Mouse (Mus musculus) macrophage (primary cell): ENCODE data around the gene Tssk2. TPM values are rescaled to one million over a fixed set of nuclear protein-coding genes. Genes with fewer than 3 reads are reported as not detected.

Experiments
- H3K27ac ChIP-seq: fragments of 350-480 bp; formaldehyde crosslinking; 2 replicates; pipeline ENCODE4 v1.9.0; 2021
- H3K36me3 ChIP-seq: fragments of 350-480 bp; formaldehyde crosslinking; 2 replicates; pipeline ENCODE4 v1.9.0; 2021; ENCODE audit errors: inconsistent target
- H3K4me3 ChIP-seq: fragments of 350-480 bp; formaldehyde crosslinking; 2 replicates; pipeline ENCODE4 v1.9.0; 2021; ENCODE audit errors: inconsistent target
- H3K79me2 ChIP-seq: fragments of 350-480 bp; formaldehyde crosslinking; 2 replicates; pipeline ENCODE4 v1.9.0; 2021; ENCODE audit errors: inconsistent target
- WGBS: methylation state at CpG from one replicate; pipeline ENCODE4 v1.1.7; 2026; ENCODE audit warnings: inconsistent platforms; ENCODE audit not compliant: missing documents; 5-methylcytosine and 5-hydroxymethylcytosine counted together
- polyA plus RNA-seq: library from polyadenylated mRNA; stranded (reverse); fragments of 250-400 nt; gene quantifications from 3 replicates; pipeline ENCODE4 v1.2.4, GENCODE M21; 2018; ENCODE audit warnings: inconsistent platforms
- total RNA-seq, 78 experiments: library from RNA; depleted of rRNA; stranded (reverse); fragments of 250-400 nt; gene quantifications; 1 replicate in 9 of 78; 2 replicates in 24 of 78; 3 replicates in 43 of 78; 4 replicates in 2 of 78; pipeline ENCODE4 v1.2.4; 2018; ENCODE audit warnings: inconsistent platforms in 56 of 78

Gene Tssk2
- total RNA-seq (2018; cell fraction: chromatin; rRNA removed), result not detected
- total RNA-seq (2018; cell fraction: cytosol; rRNA removed), result not detected
- total RNA-seq (2018; cell fraction: nucleus; rRNA removed), result not detected
- polyA plus RNA-seq, result not detected in 3 replicates

DNA sequence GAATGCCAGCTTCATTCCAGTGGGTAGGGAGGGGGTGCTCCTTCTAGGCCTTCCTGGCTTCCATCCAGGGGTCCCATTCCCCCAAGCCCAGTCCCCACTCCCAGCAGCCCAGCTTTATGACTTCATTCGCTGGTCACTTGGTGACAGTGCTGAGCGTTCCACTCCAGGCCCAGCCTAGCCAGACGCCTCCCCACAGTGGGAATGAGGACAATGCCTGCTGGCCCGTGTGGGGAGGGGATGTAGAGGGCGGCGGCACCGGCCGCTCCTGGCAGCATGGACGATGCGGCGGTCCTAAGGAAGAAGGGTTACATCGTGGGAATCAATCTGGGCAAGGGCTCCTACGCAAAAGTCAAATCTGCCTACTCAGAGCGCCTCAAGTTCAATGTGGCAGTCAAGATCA is at the start of gene Tssk2, which contains the start of gene Dgcr2:
Tssk2 (plus strand) TSS at position 176 of the 400 bp plus-strand sequence.
Dgcr2 (minus strand) TSS at position 101 of the 400 bp plus-strand sequence.
- no peaks in the 10 kb centered on the region for H3K79me2 ChIP-seq
- peaks cover 33% of the 10 kb centered on the region for H3K36me3 ChIP-seq
- 96% methylated on average over 13 of the region's 14 CpGs for WGBS
- no peak within 1 kb of the TSS for H3K27ac ChIP-seq
- H3K4me3 ChIP-seq, result no peak within 1 kb of the TSS

DNA sequence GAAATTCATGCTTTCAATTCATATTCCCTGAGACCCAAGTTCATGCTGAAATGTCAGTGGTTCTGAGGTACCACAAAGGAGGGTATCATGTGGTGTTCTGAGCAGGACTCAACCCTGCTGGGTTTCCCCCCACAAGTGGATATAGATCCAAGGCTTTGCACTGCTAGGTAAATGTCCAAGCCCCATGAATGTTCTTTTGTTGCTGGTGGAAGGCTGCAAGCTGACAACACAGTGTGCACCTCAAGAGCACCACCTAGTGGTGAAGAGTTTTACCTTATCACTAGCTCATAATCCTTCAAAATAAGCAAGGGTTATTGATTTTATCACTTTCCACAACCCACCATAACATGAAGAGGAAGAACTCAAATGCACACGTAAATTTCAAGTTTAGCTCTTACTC is 49.5 kb upstream of the Tssk2 start:
- Histone ChIP-seq H3K79me2 (no peaks in the 10 kb centered on the region), H3K27ac (no peak overlapping the region), H3K4me3 (no peak overlapping the region), H3K36me3 (peaks cover 68% of the 10 kb centered on the region)
- 10% methylated on average over 1 of the region's 1 CpGs for WGBS

DNA sequence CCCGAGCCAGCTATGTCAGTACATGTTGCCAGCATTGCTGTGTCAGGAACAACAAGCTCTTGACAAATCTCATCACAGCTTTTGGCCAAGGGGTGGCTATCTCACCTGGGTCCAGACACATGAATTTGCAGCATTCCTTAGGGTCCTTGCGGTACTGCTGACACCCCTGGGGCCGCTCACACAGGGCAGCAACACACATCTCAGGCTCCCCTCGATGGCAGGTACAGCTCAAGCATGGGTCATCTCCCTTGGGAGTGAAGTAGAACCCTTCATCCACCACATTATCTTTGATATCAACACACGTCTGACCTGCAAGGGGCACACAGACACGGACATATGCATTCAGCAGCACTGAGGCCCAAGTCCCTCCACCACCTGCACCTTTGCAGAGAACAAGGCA is 49.0 kb upstream of the Tssk2 start:
- Histone ChIP-seq H3K4me3 (no peak overlapping the region), H3K79me2 (no peaks in the 10 kb centered on the region), H3K36me3 (peaks cover 62% of the 10 kb centered on the region), H3K27ac (no peak overlapping the region)
- 86% methylated on average over 6 of the region's 6 CpGs for WGBS

DNA sequence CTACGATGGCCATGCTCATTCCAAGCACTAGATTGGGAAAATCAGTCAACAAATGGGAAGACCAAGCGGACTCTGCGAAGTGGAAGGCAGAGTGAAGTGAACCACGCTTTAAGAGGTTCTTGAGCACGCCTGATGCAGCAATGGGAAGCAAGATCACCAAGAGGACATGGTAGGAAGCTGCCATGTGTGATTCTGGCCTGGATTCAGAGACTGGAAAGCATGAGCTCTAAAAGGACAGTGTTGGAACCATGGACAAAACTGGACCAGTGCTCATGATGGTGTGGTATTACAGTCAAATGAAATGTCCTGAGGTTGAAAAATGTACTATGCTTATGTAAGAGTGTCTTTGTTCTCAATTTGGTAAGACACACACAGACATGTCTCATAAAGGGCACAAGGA is 47.1 kb upstream of the Tssk2 start:
- 100% methylated on average over 5 of the region's 5 CpGs for WGBS
- Histone ChIP-seq H3K36me3 (peaks cover 54% of the 10 kb centered on the region), H3K4me3 (no peak overlapping the region), H3K79me2 (no peaks in the 10 kb centered on the region), H3K27ac (no peak overlapping the region)

DNA sequence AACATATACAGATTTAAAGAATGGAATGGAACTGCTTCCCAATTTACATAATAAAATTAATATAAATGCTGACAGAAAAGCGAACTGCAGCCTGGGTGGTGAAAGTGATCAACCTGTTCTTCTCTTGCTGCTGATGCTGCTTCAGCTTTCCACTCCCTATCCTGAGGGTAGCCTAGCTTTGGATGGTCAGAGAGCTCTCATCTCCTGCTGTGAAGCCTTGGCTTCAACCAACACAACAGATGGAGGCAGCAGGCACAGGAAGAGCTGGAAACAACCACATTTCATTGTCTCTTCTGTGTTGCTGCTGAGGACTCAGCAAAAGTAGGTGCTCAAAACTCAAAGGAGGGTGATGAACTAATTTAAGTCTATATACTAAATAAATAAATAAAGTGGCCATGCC is 46.6 kb upstream of the Tssk2 start:
- no peak overlapping the region for H3K27ac ChIP-seq
- no peak overlapping the region for H3K4me3 ChIP-seq
- 91% methylated on average over 1 of the region's 1 CpGs for whole genome bisulfite sequencing
- H3K79me2 ChIP-seq, result no peaks in the 10 kb centered on the region
- peaks cover 54% of the 10 kb centered on the region for H3K36me3 ChIP-seq

DNA sequence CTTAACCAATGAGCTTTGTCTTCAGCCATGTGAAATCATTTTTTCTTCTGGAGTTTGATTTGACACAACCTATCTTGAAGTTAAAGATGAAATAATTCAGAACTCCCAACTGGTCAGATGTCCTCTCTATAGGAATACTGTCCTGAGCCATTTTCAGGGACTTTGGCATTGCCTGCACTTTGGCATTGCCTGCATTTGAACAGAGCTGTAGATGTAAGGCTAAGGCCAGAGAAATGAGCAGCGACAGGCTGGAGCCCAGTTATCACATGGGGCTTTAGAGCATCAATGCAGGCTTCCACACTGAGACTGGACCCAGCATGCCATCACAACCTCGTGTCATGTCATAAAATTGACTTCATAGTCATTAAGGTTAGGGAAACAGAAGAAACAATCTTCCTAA is 45.2 kb upstream of the Tssk2 start:
- WGBS, result 95% methylated on average over 2 of the region's 2 CpGs
- no peak overlapping the region for H3K4me3 ChIP-seq
- H3K36me3 ChIP-seq, result peaks cover 61% of the 10 kb centered on the region
- no peak overlapping the region for H3K27ac ChIP-seq
- no peaks in the 10 kb centered on the region for H3K79me2 ChIP-seq

DNA sequence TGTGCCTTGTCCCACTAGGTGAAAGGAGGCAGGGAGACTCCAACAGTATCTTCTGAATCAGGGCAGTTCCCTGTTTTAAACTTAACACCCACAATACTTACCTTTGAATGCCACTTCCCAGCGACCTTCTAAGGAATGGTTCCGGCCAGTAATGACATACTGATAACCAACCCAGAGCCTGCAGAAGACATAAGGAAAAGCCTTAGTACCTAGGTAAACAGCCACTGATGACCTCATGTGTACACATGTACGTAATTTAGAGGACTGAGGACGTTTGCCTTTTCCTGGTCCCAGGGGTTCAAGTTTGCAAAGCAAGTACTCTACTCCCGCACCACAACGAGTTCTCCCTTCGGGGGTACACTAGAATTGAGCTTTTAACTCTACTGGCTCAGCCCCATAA is 41.3 kb upstream of the Tssk2 start:
- no peak overlapping the region for H3K4me3 ChIP-seq
- H3K79me2 ChIP-seq, result no peaks in the 10 kb centered on the region; the same call in 1 of the 2 replicates
- no peak overlapping the region for H3K27ac ChIP-seq
- peaks cover 51% of the 10 kb centered on the region for H3K36me3 ChIP-seq
- 98% methylated on average over 7 of the region's 7 CpGs for WGBS

DNA sequence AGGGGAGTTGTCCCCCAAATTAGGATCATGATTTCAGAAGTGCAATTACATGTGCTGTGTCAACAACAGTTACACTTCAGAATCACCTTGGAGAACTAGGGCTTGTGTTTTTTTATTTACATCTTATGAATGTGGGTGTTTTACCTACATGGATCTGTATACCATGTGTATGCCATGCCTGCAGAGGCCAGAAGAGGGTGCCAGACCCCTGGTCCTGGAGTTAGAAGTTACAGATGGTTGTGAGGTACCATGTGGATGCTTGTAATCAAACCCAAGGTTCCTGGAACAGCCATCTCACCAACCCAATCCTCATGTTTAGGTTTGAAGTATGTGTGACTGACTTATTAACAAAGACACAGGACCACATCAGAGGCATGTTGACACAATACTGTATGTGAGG is 39.8 kb upstream of the Tssk2 start:
- H3K36me3 ChIP-seq, result peaks cover 43% of the 10 kb centered on the region
- H3K79me2 ChIP-seq, result peaks cover 5% of the 10 kb centered on the region; the same call in 1 of the 2 replicates
- no peak overlapping the region for H3K27ac ChIP-seq
- H3K4me3 ChIP-seq, result no peak overlapping the region

DNA sequence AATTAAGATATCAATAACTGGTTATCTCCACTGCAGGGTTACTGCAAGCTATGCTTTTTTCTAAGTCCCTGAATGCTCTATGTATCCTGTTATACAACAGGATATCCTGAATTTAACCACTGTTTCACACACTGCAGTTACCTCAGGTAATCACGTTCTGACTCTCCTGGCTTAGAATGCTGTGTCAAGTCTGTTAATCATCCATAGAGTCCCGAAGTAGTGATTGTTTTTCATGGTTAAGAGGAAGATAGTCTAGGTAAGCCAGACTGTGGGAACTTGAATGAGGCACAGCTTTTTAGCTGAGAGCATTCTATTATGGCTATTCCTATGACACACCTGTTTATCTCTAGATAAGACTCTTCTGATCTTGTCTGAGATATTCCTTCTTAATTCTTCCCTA is 33.1 kb upstream of the Tssk2 start:
- no peak overlapping the region for H3K4me3 ChIP-seq
- peaks cover 7% of the 10 kb centered on the region; the same call in 1 of the 2 replicates for H3K36me3 ChIP-seq
- 33% methylated on average over 2 of the region's 2 CpGs for WGBS
- H3K27ac ChIP-seq, result no peak overlapping the region
- H3K79me2 ChIP-seq, result peaks cover 9% of the 10 kb centered on the region; the same call in 1 of the 2 replicates

DNA sequence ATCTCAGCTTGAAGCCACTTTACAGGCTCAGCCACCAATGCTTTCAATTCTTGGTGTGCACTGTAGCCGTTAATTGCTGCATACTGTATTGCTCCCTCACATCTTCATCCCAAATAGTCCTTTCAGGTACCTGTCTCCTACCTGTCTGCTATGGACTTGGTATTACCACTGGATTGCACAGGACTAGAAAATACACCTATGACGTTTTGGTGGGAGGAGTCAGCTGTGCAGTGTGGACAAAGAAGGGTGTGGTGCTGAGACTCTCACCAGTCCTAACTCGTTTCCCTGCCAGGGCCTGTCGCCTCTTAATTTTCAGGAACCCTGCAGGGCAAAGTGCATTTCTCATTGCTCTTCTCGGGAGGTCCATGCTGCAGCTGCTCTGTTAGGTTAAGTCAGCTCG is 32.7 kb upstream of the Tssk2 start:
- peaks cover 7% of the 10 kb centered on the region; the same call in 1 of the 2 replicates for H3K36me3 ChIP-seq
- 72% methylated on average over 5 of the region's 6 CpGs for WGBS
- no peak overlapping the region for H3K27ac ChIP-seq
- H3K79me2 ChIP-seq, result peaks cover 9% of the 10 kb centered on the region; the same call in 1 of the 2 replicates
- H3K4me3 ChIP-seq, result no peak overlapping the region

DNA sequence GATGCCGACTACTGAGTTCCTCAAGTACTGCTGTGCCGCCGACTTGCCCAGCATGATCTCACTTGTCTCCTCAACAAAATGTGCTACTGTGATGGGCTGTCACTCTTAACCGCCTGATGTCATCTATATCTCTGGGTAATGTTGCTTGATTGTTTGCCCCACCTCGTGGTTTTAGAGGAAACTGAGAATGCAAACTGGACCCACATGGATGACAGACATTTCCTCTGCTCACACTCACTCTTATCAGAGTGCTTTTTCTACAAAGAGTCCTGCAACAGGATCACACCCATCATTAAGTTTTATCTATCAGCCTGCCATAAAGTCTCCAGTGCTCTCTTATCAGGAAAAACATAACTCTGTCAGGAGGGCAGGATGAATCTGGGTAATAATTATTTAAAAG is 27.2 kb upstream of the Tssk2 start:
- H3K36me3 ChIP-seq, result peaks cover 10% of the 10 kb centered on the region; the same call in 1 of the 2 replicates
- H3K79me2 ChIP-seq, result peaks cover 31% of the 10 kb centered on the region
- H3K27ac ChIP-seq, result no peak overlapping the region
- H3K4me3 ChIP-seq, result no peak overlapping the region
- 71% methylated on average over 5 of the region's 5 CpGs for WGBS

DNA sequence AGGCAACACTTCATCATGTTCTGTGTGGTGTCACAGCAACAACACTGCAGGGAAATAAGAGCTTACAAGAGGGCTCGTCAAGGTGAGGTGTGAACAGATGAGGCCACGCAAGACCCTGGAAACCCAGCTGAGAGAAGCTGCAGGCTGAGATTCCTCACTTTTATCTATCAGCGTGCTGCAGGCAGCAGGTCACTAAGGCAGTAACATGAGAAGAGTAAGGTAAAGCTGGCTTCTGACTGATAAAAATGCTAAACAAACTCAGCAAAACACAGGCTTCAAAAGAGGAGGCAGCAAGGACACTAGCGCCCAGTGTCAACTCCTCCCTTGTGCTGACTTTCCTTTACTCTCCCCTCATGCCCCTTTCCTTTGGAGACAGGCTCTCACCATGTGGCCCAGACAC is 25.4 kb upstream of the Tssk2 start:
- Histone ChIP-seq H3K79me2 (peaks cover 49% of the 10 kb centered on the region), H3K4me3 (no peak overlapping the region), H3K36me3 (peaks cover 10% of the 10 kb centered on the region; the same call in 1 of the 2 replicates), H3K27ac (no peak overlapping the region)
- 96% methylated on average over 4 of the region's 4 CpGs for WGBS

DNA sequence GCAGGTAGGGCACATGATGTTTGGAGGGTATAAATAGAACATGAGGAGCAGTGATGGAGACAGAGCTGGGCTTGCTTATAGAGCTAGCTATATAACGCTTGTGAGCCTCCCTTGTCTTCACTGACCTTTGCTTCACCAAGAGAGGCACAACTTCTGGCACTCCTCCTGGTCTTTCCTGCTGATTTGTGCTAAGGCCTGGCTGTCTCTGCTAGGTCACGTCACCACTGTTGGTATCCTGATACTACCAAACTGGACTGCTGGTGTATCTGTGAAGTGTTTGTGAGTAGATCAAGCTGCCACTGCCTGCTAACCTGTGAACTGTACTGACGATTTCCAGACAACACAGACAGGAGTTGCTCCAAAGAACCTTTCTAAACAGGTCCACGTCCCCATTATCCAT is 23.3 kb upstream of the Tssk2 start:
- Histone ChIP-seq H3K79me2 (peaks cover 71% of the 10 kb centered on the region), H3K27ac (no peak overlapping the region), H3K4me3 (no peak overlapping the region), H3K36me3 (0 out of 2 replicates have a peak, but pooled peaks cover 3% of the 10 kb centered on the region)
- 87% methylated on average over 4 of the region's 4 CpGs for WGBS

DNA sequence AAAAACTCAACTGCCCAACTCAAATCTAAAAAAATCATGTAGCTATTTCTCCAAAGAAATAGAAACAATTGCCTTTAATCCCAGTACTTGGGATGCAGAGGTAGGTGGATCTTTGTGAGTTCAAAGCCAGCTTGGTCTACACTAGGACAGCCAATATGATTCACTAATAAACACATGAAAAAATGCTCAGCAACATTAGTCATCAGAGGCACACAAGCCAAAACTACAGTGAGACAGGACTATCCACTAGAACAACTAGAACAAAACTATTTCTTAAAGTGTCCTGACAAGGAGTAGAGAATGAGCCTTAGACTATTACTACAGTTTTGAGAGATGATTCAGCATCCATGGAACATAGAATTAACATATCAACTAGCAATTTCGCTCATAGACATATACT is 22.3 kb upstream of the Tssk2 start:
- no peak overlapping the region for H3K27ac ChIP-seq
- WGBS, result 92% methylated on average over 1 of the region's 1 CpGs
- H3K79me2 ChIP-seq, result peaks cover 80% of the 10 kb centered on the region
- 0 out of 2 replicates have a peak, but pooled peaks cover 3% of the 10 kb centered on the region for H3K36me3 ChIP-seq
- H3K4me3 ChIP-seq, result no peak overlapping the region

DNA sequence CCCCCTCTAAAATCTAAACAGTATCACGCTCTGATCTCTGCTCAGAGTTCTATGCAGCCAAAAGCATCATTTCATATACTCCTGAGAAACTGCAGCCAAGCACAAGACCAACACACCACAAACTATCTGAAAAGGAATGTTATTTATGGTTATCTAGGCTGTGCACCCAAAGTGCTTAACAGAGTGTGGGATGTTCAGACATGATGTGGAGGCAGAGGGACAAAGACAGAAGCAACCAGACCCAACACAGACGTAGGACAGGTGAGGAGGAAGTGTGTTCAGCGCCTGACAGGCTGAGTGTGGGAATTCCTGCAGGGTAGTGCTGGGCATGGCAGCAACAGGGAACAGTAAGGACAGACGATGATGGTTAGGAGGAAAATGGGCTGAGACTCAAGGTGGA is 18.9 kb upstream of the Tssk2 start:
- 98% methylated on average over 4 of the region's 4 CpGs for WGBS
- Histone ChIP-seq H3K36me3 (no peaks in the 10 kb centered on the region), H3K27ac (no peak overlapping the region), H3K79me2 (peaks cover 100% of the 10 kb centered on the region), H3K4me3 (no peak overlapping the region)

DNA sequence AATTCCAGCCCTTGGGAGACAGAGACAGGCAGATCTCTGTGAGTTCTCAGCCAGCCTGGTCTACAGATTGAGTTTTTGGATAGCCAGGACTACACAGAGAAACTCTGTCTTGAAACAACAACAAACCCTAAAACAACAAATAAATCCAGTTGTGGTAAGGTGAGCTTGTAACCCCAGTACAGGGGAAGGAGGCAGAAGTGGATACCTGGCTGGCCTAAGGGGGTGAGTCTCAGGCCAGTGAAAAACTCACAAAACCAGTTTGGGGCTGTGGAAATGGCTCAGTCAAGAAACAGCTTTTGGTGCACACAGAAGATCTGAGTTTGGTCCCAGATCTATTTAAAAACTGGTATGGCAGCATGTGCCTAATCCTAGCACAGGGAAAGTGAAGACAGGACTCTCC is 16.2 kb upstream of the Tssk2 start:
- Histone ChIP-seq H3K36me3 (no peaks in the 10 kb centered on the region), H3K27ac (no peak overlapping the region), H3K4me3 (no peak overlapping the region), H3K79me2 (peaks cover 100% of the 10 kb centered on the region)
